Mouse (Mus musculus) ES-Bruce4 (cell line): ENCODE data around the gene BC024978. TPM values are rescaled to one million over a fixed set of nuclear protein-coding genes. Genes with fewer than 3 reads are reported as not detected.

Experiments used
- H3K27ac ChIP-seq: 2 replicates; pipeline ENCODE4 v1.5.1; 2012; ENCODE audit warnings: low read length, inconsistent platforms; ENCODE audit not compliant: insufficient read depth
- H3K27me3 ChIP-seq: 2 replicates; pipeline ENCODE4 v1.6.1; 2012; ENCODE audit warnings: mild to moderate bottlenecking, low read length, inconsistent platforms; ENCODE audit not compliant: control insufficient read depth, poor library complexity, insufficient read depth, severe bottlenecking
- H3K36me3 ChIP-seq: 2 replicates; pipeline ENCODE4 v1.6.1; 2012; ENCODE audit warnings: inconsistent platforms, mild to moderate bottlenecking, low read length, moderate library complexity; ENCODE audit not compliant: control insufficient read depth, poor library complexity, insufficient read depth, severe bottlenecking
- H3K4me1 ChIP-seq: one replicate; pipeline ENCODE4 v1.8.1; 2011; ENCODE audit warnings: low read length; ENCODE audit not compliant: control insufficient read depth, insufficient read depth
- H3K4me3 ChIP-seq: 2 replicates; pipeline ENCODE4 v1.5.1; 2011; ENCODE audit warnings: low read depth, mild to moderate bottlenecking, low read length
- H3K9ac ChIP-seq: 2 replicates; pipeline ENCODE4 v1.6.1; 2012; ENCODE audit warnings: low read depth, mild to moderate bottlenecking, inconsistent platforms; ENCODE audit not compliant: poor library complexity, severe bottlenecking
- H3K9me3 ChIP-seq: replicated peaks from 2 replicates; pipeline ENCODE4 v1.6.1; 2012; ENCODE audit warnings: mild to moderate bottlenecking, low read length, inconsistent platforms; ENCODE audit not compliant: control insufficient read depth, poor library complexity, insufficient read depth, severe bottlenecking
- CTCF ChIP-seq: IDR thresholded peaks from one replicate; pipeline ENCODE4 v1.8.1; 2011; ENCODE audit warnings: low read depth, low read length
- EP300 ChIP-seq: IDR thresholded peaks from 2 replicates; pipeline ENCODE4 v1.6.1; 2011; ENCODE audit warnings: low read depth, low read length; ENCODE audit not compliant: insufficient read depth
- POLR2A ChIP-seq: IDR thresholded peaks from one replicate; pipeline ENCODE4 v1.8.1; 2011; ENCODE audit warnings: low read length; ENCODE audit not compliant: insufficient read depth
- polyA plus RNA-seq: library from polyadenylated mRNA; stranded (reverse); fragments of >200 nt; gene quantifications from 2 replicates; pipeline ENCODE4 v1.2.4, GENCODE M21; 2011; ENCODE audit warnings: low read depth; ENCODE audit not compliant: missing spikeins, insufficient read depth, insufficient read length

BC024978 gene
- polyA plus RNA-seq, 1 experiment = 10.9 TPM

- Histone ChIP-seq H3K9me3 (no peaks in the 10 kb centered on the region), H3K9ac (no peak overlapping the region), H3K4me1 (peaks cover under 1% of the 10 kb centered on the region), H3K27me3 (no peaks in the 10 kb centered on the region), H3K36me3 (peaks cover 9% of the 10 kb centered on the region), H3K27ac (0 out of 2 replicates have a peak overlapping the region, but pooled peaks have one; percentile 15), H3K4me3 (no peak overlapping the region)
- no peak for TF ChIP-seq POLR2A
- no peak for TF ChIP-seq CTCF
- peak; percentile 88 for TF ChIP-seq EP300
Measured at GRCm38 (mm10) chr7:27198779-27199178, 3.2 kb downstream of the BC024978 start.

GRCm38 (mm10) chr7:27203730-27204449 lies 8.3 kb downstream of the BC024978 start:
- no peak for TF ChIP-seq CTCF
- TF ChIP-seq POLR2A = no peak
- TF ChIP-seq EP300 = no peak
- H3K27me3 ChIP-seq = no peaks in the 10 kb centered on the region
- H3K36me3 ChIP-seq = no peaks in the 10 kb centered on the region
- no peak overlapping the region for H3K9ac ChIP-seq
- H3K27ac ChIP-seq = no peak overlapping the region
- H3K4me3 ChIP-seq = no peak overlapping the region
- no peaks in the 10 kb centered on the region for H3K4me1 ChIP-seq
- H3K9me3 ChIP-seq = no peaks in the 10 kb centered on the region

- H3K4me1 ChIP-seq = no peaks in the 10 kb centered on the region
- no peaks in the 10 kb centered on the region for H3K27me3 ChIP-seq
- H3K9ac ChIP-seq = no peak overlapping the region
- TF ChIP-seq EP300 (no peak), POLR2A (no peak), CTCF (no peak)
- no peaks in the 10 kb centered on the region for H3K9me3 ChIP-seq
- H3K36me3 ChIP-seq = peaks cover 6% of the 10 kb centered on the region; the same call in 1 of the 2 replicates
- H3K27ac ChIP-seq = no peak overlapping the region
- H3K4me3 ChIP-seq = no peak overlapping the region
Measured at GRCm38 (mm10) chr7:27212626-27213025, 17.0 kb downstream of the BC024978 start.

GRCm38 (mm10) chr7:27218586-27218985 lies 23.0 kb downstream of the BC024978 start:
- no peak overlapping the region for H3K27ac ChIP-seq
- 0 out of 2 replicates have a peak, but pooled peaks cover 2% of the 10 kb centered on the region for H3K36me3 ChIP-seq
- no peaks in the 10 kb centered on the region for H3K9me3 ChIP-seq
- TF ChIP-seq POLR2A (no peak), EP300 (no peak), CTCF (no peak)
- no peak overlapping the region for H3K9ac ChIP-seq
- peaks cover 5% of the 10 kb centered on the region for H3K4me1 ChIP-seq
- no peak overlapping the region for H3K4me3 ChIP-seq
- H3K27me3 ChIP-seq = no peaks in the 10 kb centered on the region

- H3K27me3 ChIP-seq = no peaks in the 10 kb centered on the region
- TF ChIP-seq POLR2A = no peak
- TF ChIP-seq EP300 = no peak
- no peak for TF ChIP-seq CTCF
- H3K4me1 ChIP-seq = peaks cover 6% of the 10 kb centered on the region
- no peak overlapping the region for H3K4me3 ChIP-seq
- H3K9ac ChIP-seq = no peak overlapping the region
- no peak overlapping the region for H3K27ac ChIP-seq
- 0 out of 2 replicates have a peak, but pooled peaks cover 2% of the 10 kb centered on the region for H3K36me3 ChIP-seq
- no peaks in the 10 kb centered on the region for H3K9me3 ChIP-seq
Measured at GRCm38 (mm10) chr7:27219937-27220336, 24.4 kb downstream of the BC024978 start.

DNA sequence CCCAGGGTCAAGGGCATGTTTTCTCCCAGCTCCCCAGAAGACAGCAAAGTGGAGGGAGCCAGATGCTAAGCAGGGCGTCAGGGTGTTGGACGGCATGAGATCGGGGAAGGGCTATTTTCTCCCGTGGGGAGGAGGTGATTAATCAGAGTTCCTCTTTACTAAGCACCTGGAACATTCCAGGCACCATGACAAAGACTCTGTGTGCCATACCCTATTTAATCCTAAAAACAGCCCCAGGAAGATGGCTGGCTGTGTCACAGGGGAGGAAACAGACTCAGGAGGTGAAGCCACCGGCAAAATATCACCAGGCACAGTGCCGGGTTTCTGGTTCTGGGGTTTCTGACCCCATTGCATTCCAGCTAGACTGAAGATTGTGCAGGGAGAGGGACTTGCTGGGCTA lies 26.4 kb downstream of the BC024978 start:
- Histone ChIP-seq H3K27ac (no peak overlapping the region), H3K9me3 (no peaks in the 10 kb centered on the region), H3K36me3 (no peaks in the 10 kb centered on the region), H3K4me3 (no peak overlapping the region), H3K27me3 (no peaks in the 10 kb centered on the region), H3K9ac (no peak overlapping the region), H3K4me1 (peaks cover 9% of the 10 kb centered on the region)
- TF ChIP-seq EP300 = no peak
- no peak for TF ChIP-seq POLR2A
- TF ChIP-seq CTCF = no peak
